Mouse (Mus musculus): ENCODE results near the gene Zc3h18.
A peak's percentile ranks its signal among the peaks of the same experiment; 100 is the strongest.

The Zc3h18 gene

GRCm38 (mm10) chr8:122376365-122377231 lies at the start of gene Zc3h18:
Zc3h18 (plus strand) TSS chr8:122376609.
- DNase-seq, result peak; percentile 100

- no peak for DNase-seq
Observed at GRCm38 (mm10) chr8:122329072-122329471, 47.3 kb upstream of the Zc3h18 start.

- DNase-seq, result no peak
Observed at GRCm38 (mm10) chr8:122329553-122330239, 46.7 kb upstream of the Zc3h18 start.

GRCm38 (mm10) chr8:122330446-122331133 lies 45.8 kb upstream of the Zc3h18 start:
- DNase-seq, result no peak

DNA sequence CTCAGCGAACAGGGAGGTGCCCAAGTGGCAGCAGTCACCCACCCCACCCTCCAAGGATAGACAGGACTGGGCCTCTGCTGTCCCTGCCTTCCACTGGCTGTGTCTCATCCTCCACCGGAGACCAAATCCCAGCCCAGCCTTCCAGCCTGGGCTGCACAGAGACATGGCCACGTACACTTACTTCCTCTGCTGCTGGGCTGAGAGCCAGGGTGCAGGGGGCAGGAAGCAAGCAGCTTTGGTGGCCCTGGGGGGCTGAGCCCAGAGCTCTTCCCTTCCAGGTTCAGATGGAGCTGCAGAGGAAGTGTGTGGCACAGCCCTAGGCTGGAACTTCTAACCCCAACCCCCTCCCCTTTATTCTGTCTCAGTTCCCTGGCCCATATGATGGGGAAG lies 45.3 kb upstream of the Zc3h18 start:
- DNase-seq, result no peak

GRCm38 (mm10) chr8:122332753-122333506 lies 43.5 kb upstream of the Zc3h18 start:
- DNase-seq, result peak; percentile 78

DNA sequence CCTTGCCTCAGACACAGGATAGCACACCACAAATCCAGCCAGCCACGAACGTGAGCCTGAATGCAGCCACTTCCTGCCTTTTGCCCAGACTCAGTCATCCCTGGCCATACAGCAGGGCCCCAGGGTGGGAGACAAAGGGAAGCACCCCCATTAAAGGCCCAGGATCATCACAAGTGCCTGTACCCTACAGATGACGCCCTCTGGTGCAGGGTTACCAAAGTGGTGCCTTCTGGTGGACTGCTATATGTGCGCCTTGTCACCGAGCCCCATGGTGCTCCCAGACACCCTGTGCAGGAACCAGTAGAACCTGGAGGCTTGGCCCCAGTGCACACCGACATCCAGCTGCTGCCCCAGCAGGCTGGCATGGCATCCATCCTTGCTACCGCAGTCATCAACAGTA lies 42.9 kb upstream of the Zc3h18 start:
- DNase-seq, result no peak

- DNase-seq, result no peak
Observed at GRCm38 (mm10) chr8:122334791-122335490, 41.5 kb upstream of the Zc3h18 start.

GRCm38 (mm10) chr8:122335638-122336250 lies 40.7 kb upstream of the Zc3h18 start:
- DNase-seq, result no peak

DNA sequence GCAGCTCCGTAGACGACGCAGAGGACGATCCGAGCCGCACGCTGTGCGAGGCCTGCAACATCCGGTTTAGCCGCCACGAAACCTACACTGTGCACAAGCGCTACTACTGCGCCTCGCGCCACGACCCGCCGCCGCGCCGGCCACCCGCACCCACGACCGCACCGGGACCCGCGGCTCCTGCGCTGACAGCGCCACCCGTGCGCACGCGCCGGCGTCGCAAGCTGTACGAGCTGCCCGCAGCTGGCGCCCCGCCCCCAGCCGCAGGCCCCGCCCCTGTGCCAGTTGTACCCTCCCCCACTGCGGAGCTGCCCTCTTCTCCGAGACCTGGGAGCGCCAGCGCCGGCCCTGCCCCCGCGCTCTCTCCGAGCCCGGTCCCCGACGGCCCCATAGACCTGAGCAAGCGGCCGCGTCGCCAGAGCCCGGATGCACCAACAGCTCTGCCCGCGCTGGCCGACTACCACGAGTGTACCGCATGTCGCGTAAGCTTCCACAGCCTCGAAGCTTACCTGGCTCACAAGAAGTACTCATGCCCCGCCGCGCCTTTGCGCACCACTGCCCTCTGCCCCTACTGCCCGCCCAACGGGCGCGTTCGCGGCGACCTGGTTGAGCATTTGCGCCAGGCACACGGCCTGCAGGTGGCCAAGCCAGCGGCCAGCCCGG lies 40.0 kb upstream of the Zc3h18 start:
- DNase-seq, result peak; percentile 59

GRCm38 (mm10) chr8:122338852-122339251 lies 37.6 kb upstream of the Zc3h18 start:
- no peak for DNase-seq

- DNase-seq, result no peak
Observed at GRCm38 (mm10) chr8:122340761-122341160, 35.6 kb upstream of the Zc3h18 start.

DNA sequence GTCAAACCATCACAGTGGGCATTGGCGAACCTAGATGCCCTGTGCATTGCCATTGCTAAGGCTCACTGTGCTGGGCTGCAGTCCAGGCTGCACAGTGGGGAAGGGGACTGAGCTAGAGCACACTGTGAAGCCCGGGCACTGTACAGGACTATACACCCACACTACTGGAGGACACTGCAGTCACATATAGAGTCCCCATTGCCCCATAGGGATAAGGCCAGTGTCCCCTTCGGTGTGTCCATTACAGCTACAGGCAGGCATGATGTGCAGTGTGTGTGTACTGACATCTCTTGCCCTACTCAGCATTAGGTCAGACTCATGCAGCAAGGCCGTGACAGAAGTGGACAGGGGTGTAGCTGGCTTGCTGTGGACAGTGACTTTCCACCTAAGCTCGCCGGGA lies 34.6 kb upstream of the Zc3h18 start:
- no peak for DNase-seq

GRCm38 (mm10) chr8:122342362-122342761 lies 34.0 kb upstream of the Zc3h18 start:
- DNase-seq, result no peak

GRCm38 (mm10) chr8:122342806-122343209 lies 33.6 kb upstream of the Zc3h18 start:
- DNase-seq, result peak; percentile 53

- DNase-seq, result no peak
Observed at GRCm38 (mm10) chr8:122343341-122343740, 33.1 kb upstream of the Zc3h18 start.

- no peak for DNase-seq
Observed at GRCm38 (mm10) chr8:122343758-122344157, 32.7 kb upstream of the Zc3h18 start.

DNA sequence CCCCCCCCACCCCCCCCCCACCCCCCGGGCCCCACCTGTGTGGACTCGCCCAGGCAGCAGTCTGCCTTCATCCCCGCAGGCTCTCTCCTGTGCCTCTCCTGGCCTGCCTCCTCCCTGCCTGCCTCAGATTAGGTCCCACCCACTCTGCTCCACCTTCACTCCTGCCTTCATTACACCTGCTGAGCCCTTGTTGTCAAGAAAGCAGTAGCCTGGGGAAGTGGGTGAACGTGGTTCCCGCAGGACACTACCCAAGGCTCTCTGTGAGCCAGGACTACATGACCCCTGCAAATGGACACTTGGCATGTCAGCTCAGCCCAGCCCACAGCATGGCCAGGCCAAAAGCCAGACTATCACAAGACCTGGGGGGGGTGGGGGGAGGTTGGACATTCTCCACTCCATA lies 32.2 kb upstream of the Zc3h18 start:
- DNase-seq, result no peak

DNA sequence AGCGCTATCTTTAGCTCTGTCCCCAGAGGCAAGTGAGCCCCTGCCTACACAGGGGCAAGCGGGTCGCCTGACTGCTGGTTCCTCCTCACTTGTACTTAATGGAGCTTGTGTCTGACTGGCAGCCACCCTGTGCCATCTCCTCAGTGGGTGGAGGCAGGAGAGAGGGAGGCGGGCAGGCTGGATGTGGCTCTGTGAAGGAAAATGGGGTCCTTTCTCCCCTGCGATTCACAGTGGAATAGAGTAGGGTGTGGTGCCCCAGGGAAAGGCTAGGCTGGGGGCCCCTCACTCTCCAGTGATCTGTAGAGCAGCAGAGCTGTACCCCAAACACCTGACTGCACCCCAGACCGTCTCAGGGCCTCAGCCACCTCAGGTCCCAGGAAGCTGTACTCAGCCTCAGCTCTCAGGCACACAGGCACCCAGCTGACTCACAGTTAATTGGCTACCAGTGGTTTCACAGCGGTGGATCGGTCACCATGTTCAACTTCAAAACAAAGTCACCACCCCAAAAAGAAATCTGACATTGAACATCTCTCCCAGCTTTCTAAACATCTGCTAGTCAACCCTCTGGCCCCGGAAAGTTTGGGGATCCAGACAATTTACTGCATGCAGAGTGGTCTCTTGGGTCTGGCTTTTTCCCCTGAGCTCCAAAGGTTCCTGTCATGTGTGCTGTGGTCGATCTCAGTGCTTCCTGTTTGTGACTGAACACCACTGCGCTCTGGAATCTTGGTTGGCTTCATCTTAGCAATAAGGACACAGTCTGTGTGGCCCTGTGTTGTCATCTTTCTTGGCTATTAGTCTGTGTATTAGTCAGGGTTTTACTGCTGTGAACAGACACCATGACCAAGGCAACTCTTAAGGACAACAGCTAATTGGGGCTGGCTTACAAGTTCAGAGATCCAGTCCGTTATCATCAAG lies 31.0 kb upstream of the Zc3h18 start:
- no peak for DNase-seq

All from right cerebral cortex, postnatal 14 days (tissue).